Mouse (Mus musculus) gastrocnemius, postnatal 4 days (tissue): ENCODE results near the gene Usp6nl. TPM values are rescaled to one million over a fixed set of nuclear protein-coding genes. Genes with fewer than 3 reads are reported as not detected.

Experiments used
- DNase-seq, 2 experiments: peaks; one replicate each; pipeline ENCODE4 v3.0.0; 2021 to 2022; ENCODE audit warnings: low spot score in 2 of 2, mixed read lengths in 2 of 2
- long read RNA-seq, 2 experiments: library from polyadenylated mRNA; stranded (forward); transcript quantifications; one replicate each; pipeline ENCODE4 v2.0.0; 2021
- total RNA-seq, 2 experiments: library from RNA; stranded (reverse); gene quantifications; 2 replicates each; pipeline ENCODE4 v1.2.3; 2021

Gene Usp6nl
- 10 to 100 TPM; 11.6 to 14.8 TPM for total RNA-seq
- long read RNA-seq, experiment 1, full-length matches to known transcripts, result 9 of 23 reads
- long read RNA-seq, experiment 1, partial matches to known transcripts, result 0 of 23 reads
- long read RNA-seq, experiment 1, other reads (novel, unspliced or antisense), result 14 of 23 reads
- long read RNA-seq, experiment 2, full-length matches to known transcripts, result 4 of 16 reads
- long read RNA-seq, experiment 2, partial matches to known transcripts, result 0 of 16 reads
- long read RNA-seq, experiment 2, other reads (novel, unspliced or antisense), result 12 of 16 reads

GRCm38 (mm10) chr2:6322376-6322901, at the start of gene Usp6nl:
Usp6nl (plus strand) TSS chr2:6322667.
- DNase-seq, result peak; percentile 83 to 88

- no peak for DNase-seq
These were observed 49.0 kb upstream of the Usp6nl start for GRCm38 (mm10) chr2:6273392-6273845.

GRCm38 (mm10) chr2:6278813-6279530, 43.5 kb upstream of the Usp6nl start:
- no peak for DNase-seq

DNA sequence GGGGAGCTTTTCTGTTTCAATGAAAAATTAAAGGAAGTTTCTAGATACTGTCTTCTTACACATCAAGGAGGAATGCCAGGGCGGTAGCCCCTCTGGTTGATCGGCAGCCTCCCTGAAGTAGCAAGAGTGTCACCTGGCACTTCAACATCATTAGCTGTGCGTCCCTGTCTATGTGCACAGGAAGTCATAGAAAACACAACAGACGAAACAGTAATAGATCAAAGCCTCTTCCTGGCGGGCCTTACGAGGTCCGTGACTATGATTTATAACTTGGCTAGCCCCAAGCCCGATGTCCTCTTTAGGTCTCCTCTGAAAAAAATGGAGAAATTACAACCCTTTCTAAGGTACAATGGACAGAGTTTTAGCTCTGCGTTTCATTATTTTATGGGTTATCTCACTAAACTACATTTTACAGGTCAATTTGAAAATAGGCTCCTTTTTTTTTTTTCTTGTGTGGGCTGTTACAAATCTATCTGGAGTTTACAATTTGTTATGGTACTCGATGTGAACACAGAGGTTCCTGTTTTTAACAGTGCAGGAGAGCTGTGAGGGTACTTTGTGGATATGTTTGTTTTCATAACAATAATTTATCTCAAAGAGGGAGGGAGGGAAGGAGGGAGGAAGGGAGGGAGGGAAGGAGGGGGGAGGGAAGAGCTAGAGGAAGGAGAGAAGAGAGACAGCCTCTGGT, 42.7 kb upstream of the Usp6nl start:
- DNase-seq, result no peak

- no peak for DNase-seq
These were observed 38.9 kb upstream of the Usp6nl start for GRCm38 (mm10) chr2:6283569-6283968.

DNA sequence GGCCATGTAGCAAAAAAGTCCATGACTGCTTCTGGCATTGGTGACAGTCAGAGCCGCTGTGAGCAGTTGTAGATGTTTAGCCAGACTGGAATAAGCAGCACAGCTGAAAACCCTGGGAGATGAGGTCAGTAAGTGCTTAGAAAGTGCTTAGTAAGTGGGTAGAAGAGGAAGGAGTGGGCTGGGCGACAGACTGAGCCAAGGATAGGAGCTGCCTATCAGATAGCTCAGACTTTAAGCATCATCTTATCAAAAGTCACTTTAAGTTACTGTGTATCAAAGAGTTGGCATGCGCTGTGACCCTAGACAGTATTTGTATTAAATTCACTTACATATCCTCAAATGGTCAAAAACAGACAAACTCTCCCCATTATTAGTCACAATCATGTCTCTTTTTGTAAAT, 37.7 kb upstream of the Usp6nl start:
- no peak for DNase-seq

DNA sequence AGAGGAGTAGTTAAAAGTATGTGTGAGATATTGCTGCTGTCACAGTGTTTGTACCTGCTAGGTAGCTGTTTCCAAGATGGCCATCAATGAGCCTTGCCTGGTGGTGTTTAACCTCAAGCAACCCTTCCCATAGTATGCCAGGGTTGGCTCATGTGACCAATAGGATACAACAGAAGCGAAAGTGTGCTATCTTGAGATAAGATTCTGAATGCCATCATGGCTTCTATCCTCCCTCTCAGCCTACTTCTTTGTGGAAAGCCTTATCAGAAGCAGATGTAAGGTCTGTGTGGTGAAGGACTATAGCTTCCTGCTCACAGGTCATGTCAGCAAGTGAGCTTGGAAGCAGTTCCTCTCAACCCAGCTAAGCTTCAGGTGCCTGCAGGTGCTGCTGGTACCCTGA, 36.7 kb upstream of the Usp6nl start:
- no peak for DNase-seq

GRCm38 (mm10) chr2:6293825-6294444, 28.5 kb upstream of the Usp6nl start:
- DNase-seq, result no peak

DNA sequence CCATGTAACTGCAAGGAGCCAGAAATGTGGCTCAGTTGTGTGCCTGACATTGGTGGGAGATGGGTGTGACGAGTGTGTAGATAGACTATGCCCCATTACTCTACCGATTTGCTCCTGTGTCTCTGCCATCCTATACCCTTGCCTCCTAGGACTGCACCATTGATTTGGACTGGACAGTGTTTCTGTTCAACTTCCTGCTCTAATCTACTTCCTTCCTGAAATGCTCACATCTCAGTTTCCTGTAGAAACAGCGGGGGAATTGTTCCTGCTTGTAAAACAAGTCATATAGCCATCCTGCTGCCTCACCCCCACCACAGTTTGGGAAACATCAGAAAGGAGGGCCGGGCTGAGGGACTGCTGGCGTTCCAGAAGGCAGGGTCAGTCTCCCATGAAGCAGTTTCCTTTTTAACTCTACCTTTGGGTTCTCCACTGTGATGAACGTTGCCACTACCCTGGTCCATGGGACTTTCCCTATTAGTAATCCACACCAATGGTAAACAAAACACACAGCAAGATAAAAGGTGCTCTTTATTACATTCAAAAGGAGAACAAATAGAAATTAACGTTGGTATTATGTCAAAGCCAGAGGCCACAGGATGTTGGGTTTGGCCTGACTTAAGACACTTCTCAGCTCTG, 27.4 kb upstream of the Usp6nl start:
- DNase-seq, result no peak

- DNase-seq, result no peak
These were observed 17.7 kb upstream of the Usp6nl start for GRCm38 (mm10) chr2:6304768-6305167.

DNA sequence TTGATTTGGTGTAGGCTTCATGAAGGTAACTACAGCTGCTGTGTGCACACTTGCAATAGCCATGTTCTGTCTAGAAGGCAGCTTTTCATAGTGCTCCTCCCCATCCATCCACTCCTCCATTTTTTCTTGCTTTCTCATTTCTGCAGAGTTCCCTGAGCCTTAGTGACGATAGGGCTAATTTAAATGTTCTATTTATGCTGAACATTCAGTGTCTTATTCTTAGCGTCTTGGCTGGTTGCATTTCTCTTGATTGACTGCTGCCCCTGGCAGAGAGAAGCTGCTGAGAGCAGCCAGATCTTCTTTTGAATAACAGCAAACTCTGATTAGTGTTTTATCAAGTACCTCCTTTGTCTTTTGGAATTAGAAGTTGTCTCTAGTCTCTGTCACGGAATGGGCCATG, 15.6 kb upstream of the Usp6nl start:
- DNase-seq, result no peak

DNA sequence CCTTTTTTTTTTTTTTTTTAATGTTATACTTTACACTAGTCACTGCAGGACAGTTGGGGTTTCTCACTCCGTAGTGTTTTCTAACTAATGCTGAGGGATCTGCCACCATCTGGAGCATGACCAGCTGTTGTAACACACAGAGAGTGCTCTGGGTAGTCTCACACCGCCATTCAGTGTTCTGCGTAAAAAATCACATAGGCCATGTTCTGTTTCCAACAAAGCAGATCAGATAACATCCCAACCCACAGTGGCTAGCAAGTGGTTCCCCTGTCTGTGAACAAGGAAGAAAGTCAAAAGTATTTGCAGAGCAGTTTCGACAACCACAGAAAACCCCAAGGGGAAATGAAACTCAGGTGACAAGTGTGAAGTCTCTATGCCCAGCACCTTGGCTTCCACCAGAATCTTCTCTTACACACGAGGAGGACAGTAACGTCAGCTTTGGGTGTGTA, 13.1 kb upstream of the Usp6nl start:
- no peak for DNase-seq

DNA sequence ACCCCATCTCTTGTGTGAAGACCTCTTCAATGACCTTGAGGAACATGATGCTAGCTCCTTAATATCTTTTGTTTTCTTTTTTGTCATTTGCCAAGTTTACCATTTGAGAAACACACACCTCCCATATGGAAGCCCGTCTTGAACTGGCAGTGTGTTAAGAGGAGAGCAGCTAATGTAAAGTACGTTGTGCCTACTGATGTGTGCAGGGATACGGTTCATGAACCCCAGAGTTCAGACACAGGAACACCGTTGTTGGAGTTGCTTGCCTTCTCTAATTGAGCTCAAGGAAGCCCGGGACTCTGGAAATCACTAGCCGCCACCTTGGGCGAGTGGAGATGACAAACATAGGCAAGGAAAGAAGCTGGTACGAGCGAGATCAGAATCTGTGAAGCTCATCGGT, 9.7 kb upstream of the Usp6nl start:
- DNase-seq, result no peak

GRCm38 (mm10) chr2:6313733-6314132, 8.7 kb upstream of the Usp6nl start:
- DNase-seq, result no peak

GRCm38 (mm10) chr2:6320153-6320552, 2.3 kb upstream of the Usp6nl start:
- no peak for DNase-seq

DNA sequence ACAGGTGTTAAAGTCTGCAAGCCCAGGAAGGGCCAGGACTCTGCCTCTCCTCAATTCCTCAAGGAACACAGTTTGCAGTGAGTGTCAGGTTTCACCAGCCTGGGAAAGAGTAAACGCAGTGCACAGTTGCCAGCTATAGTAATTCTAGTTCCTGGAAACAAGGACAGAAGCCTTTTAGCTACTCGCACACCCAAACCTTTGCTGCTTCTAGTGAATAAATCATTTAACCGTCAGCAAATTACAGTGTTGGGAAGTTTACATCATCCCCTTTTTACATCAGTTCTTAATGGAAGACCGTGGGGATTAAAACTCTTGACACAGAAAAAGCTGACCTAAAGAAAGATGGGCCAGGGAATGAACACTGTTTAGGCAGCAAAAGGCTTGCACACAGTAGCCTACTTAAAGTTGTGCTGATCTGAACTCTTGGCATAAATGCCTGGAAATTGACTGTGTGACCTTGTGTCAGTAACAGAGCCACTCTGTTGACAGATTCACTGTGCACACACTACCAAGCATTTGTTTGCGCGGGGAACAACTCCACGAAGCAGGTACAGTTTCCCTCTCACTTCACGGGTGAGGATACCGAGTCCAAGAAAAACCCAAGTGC, 595 bp upstream of the Usp6nl start:
- no peak for DNase-seq

DNA sequence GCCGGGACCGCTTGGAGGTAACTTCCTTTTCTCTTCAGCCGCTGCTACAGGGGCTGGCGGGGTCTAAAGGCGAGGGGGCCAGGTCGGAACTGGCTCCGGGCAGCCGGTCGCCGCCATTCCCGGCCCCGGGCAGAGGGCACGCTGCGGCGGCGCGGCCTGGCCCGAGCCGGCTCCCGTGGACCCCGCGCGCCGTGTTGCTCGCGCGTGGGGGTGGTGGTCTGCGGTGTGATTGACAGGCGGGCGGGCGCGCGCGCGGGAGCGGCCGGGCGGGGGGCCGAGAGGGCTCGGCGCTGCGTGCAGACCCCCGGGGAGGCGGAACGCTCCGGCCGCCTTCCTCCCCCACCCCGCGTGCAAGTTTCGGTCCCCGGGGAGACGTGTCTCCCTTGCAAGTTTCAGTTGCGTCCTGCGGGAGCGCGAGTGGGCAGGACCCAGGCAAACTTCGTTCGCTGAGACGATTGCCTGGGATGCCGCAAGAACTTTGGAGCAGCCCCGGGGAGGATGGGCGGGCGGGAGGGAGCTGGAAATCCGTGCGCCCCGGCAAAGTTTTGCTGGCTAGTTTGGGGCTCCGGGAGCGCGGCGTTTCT, 563 bp downstream of the Usp6nl start:
- DNase-seq, result peak; percentile 28 to 62

GRCm38 (mm10) chr2:6325646-6326045, 3.2 kb downstream of the Usp6nl start:
- no peak for DNase-seq

DNA sequence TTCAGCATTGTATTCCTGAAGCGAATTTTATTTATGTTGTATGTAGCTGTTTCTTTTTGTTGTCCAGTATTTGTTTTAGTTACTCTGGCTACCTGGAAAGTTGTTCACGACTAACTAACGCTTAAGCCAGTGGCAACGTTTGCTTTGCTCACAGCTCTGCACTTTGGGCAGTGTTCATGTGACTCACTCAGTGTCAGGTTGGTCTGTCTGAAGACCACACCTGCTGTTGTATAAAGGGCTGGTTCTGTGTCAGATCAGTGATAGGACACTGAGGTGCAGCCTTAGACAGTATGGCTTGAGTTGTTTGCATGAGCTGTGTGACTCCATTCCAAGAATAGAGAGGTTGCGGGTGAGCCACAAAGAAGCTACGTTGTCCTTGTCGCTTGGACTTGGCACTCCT, 6.5 kb downstream of the Usp6nl start:
- DNase-seq, result no peak

- no peak for DNase-seq
These were observed 8.3 kb downstream of the Usp6nl start for GRCm38 (mm10) chr2:6330756-6331155.
